Mouse (Mus musculus) bone marrow macrophage, adult 2 months (primary cell): Measurements from ENCODE around the gene Rnft1. TPM values are rescaled to one million over a fixed set of nuclear protein-coding genes. Genes with fewer than 3 reads are reported as not detected.
A peak's percentile ranks its signal among the peaks of the same experiment; 100 is the strongest.
"Not testable (repeated sequence)": the region's sequence is repeated elsewhere in the genome, so short reads cannot be mapped to it uniquely, and the experiment has no call there.

Experiments used
- H3K27ac ChIP-seq: 2 replicates; pipeline ENCODE4 v1.5.1; 2012; ENCODE audit warnings: low read depth, low read length; ENCODE audit not compliant: insufficient read depth
- H3K4me1 ChIP-seq: 2 replicates; pipeline ENCODE4 v1.6.1; 2012; ENCODE audit warnings: low read length; ENCODE audit not compliant: control insufficient read depth, insufficient read depth
- H3K4me3 ChIP-seq: 2 replicates; pipeline ENCODE4 v1.5.1; 2012; ENCODE audit warnings: mild to moderate bottlenecking, low read length, moderate library complexity; ENCODE audit not compliant: insufficient read depth
- CTCF ChIP-seq: IDR thresholded peaks from 2 replicates; pipeline ENCODE4 v1.5.1; 2012; ENCODE audit warnings: low read depth, mild to moderate bottlenecking, low read length, moderate library complexity
- POLR2A ChIP-seq: IDR thresholded peaks from 2 replicates; pipeline ENCODE4 v1.6.1; 2012; ENCODE audit warnings: mild to moderate bottlenecking, low read depth, low read length, borderline replicate concordance
- polyA plus RNA-seq: library from polyadenylated mRNA; stranded (reverse); fragments of >200 nt; gene quantifications from 2 replicates; pipeline ENCODE4 v1.2.4, GENCODE M21; 2012; ENCODE audit not compliant: missing spikeins, insufficient read depth, insufficient read length

Rnft1 gene
- 45.3 and 52.5 TPM in 2 replicates for polyA plus RNA-seq

GRCm38 (mm10) chr11:86484101-86484868, at the start of gene Rnft1:
Gene Rnft1, plus strand, starts transcription at chr11:86484657.
- Histone ChIP-seq H3K4me1 (peaks cover 9% of the 10 kb centered on the region), H3K4me3 (peak within 1 kb of the TSS; percentile 96), H3K27ac (peak within 1 kb of the TSS; percentile 79)
- no peak for TF ChIP-seq POLR2A
- TF ChIP-seq CTCF = no peak

- TF ChIP-seq CTCF (no peak), POLR2A (no peak)
Observed at GRCm38 (mm10) chr11:86436843-86437242, 47.6 kb upstream of the Rnft1 start.

GRCm38 (mm10) chr11:86438261-86438660, 46.2 kb upstream of the Rnft1 start:
- Histone ChIP-seq H3K4me3 (no peak overlapping the region), H3K27ac (no peak overlapping the region), H3K4me1 (peaks cover 2% of the 10 kb centered on the region; the same call in 1 of the 2 replicates)
- no peak for TF ChIP-seq POLR2A
- no peak for TF ChIP-seq CTCF

More at GRCm38 (mm10) chr11:86436843-86437242, 47.6 kb upstream of the Rnft1 start:
- H3K4me3 ChIP-seq = no peak overlapping the region
- peaks cover 2% of the 10 kb centered on the region; the same call in 1 of the 2 replicates for H3K4me1 ChIP-seq
- H3K27ac ChIP-seq = no peak overlapping the region

- Histone ChIP-seq H3K4me3 (no peak overlapping the region), H3K27ac (no peak overlapping the region), H3K4me1 (peaks cover 2% of the 10 kb centered on the region; the same call in 1 of the 2 replicates)
- no peak for TF ChIP-seq POLR2A
- TF ChIP-seq CTCF = no peak
Observed at GRCm38 (mm10) chr11:86440791-86441190, 43.7 kb upstream of the Rnft1 start.

GRCm38 (mm10) chr11:86453991-86454390, 30.5 kb upstream of the Rnft1 start:
- Histone ChIP-seq H3K4me1 (no peaks in the 10 kb centered on the region), H3K4me3 (no peak overlapping the region), H3K27ac (no peak overlapping the region)
- no peak for TF ChIP-seq CTCF
- no peak for TF ChIP-seq POLR2A

GRCm38 (mm10) chr11:86457545-86457944, 26.9 kb upstream of the Rnft1 start:
- no peak overlapping the region for H3K4me3 ChIP-seq
- no peak overlapping the region for H3K27ac ChIP-seq
- TF ChIP-seq POLR2A (no peak), CTCF (no peak)
- no peaks in the 10 kb centered on the region for H3K4me1 ChIP-seq

- Histone ChIP-seq H3K27ac (no peak overlapping the region), H3K4me1 (no peaks in the 10 kb centered on the region), H3K4me3 (no peak overlapping the region)
- no peak for TF ChIP-seq CTCF
- TF ChIP-seq POLR2A = no peak
Observed at GRCm38 (mm10) chr11:86458866-86459265, 25.6 kb upstream of the Rnft1 start.

GRCm38 (mm10) chr11:86462579-86462978, 21.9 kb upstream of the Rnft1 start:
- Histone ChIP-seq H3K27ac (no peak overlapping the region), H3K4me3 (no peak overlapping the region), H3K4me1 (no peaks in the 10 kb centered on the region)
- TF ChIP-seq CTCF (no peak), POLR2A (no peak)

GRCm38 (mm10) chr11:86464275-86464674, 20.2 kb upstream of the Rnft1 start:
- H3K4me1 ChIP-seq, H3K27ac ChIP-seq, H3K4me3 ChIP-seq: not testable (repeated sequence)
- peak; percentile 47; the same call in 1 of the 2 replicates for TF ChIP-seq CTCF

- no peak for TF ChIP-seq POLR2A
- no peak for TF ChIP-seq CTCF
- Histone ChIP-seq H3K4me1 (peaks cover 11% of the 10 kb centered on the region), H3K27ac (no peak overlapping the region), H3K4me3 (no peak overlapping the region)
Observed at GRCm38 (mm10) chr11:86468345-86468744, 16.1 kb upstream of the Rnft1 start.

- no peak overlapping the region for H3K27ac ChIP-seq
- no peak for TF ChIP-seq CTCF
- TF ChIP-seq POLR2A = no peak
- H3K4me3 ChIP-seq = no peak overlapping the region
- H3K4me1 ChIP-seq = peaks cover 11% of the 10 kb centered on the region
Observed at GRCm38 (mm10) chr11:86468971-86469370, 15.5 kb upstream of the Rnft1 start.
